Mouse (Mus musculus) E14TG2a.4 (cell line): ENCODE results near the gene Shank1.

Source experiments
- CTCF ChIP-seq: conservative IDR thresholded peaks from 2 replicates; pipeline ENCODE4 v1.5.1; 2014; ENCODE audit warnings: low read length
- NANOG ChIP-seq: IDR thresholded peaks from 2 replicates; pipeline ENCODE4 v1.6.1; 2014; ENCODE audit warnings: borderline replicate concordance, low read length, mixed read lengths
- POU5F1 ChIP-seq: IDR thresholded peaks from 2 replicates; pipeline ENCODE4 v1.6.1; 2014; ENCODE audit warnings: low read length, borderline replicate concordance

- no peak for TF ChIP-seq CTCF
- TF ChIP-seq POU5F1: no peak
- no peak for TF ChIP-seq NANOG
These were observed 6.4 kb upstream of the Shank1 start for GRCm38 (mm10) chr7:44303346-44304340.
